Mouse (Mus musculus): Measurements from ENCODE around the gene Josd2.
A peak's percentile ranks its signal among the peaks of the same experiment; 100 is the strongest.

Gene Josd2

DNA sequence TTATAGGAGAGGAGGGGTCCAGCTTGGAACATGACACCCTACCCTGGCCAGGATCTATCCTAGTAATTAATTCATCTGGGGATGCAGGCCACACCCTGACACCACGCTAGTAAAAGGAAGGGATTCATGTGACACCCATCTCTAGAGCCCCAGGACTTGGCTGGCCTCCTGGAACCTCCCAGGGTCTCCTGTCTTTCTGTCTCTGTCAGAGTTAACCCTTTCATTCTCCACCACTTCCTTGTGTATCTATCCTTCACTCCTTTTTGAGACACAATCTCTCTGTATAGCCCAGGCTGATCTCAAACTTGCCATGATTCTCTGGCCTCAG is 4.7 kb downstream of the Josd2 start:
- no peak for DNase-seq (ENCODE audit: low spot score in 2 of 2)

DNA sequence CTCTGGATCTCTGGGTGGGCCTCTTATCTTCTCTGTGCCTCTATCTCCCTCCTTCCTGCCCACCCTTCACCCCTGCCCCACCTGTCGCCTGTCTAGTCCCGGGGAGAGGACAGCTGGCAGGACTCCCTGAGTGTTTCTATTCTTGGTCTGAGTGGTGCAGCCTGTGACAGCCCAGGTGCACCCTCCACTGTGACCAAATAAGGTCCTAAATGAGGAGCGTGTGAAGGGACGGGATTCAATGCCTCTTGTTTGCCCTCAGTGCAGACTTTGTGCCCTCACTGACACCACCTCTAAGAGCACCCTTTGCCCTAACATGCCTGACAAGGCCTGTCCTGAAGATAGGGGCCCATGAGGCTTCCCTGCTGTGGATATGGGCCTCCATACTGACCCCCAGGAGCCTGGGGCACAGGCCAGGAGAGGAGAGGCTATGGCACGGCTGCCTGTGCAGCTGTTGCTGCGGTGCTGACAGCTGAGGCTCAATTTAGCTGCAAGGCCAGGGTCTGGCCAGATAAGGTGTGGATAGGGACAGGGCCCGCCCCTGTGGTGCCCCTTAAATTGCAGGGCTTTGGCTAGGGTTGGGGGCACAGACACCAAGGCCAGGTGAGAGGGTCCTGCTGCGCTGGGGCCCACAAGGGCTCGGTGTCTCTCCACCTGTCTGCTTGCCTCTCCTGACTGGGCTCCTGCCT is 5.3 kb downstream of the Josd2 start:
- no peak for DNase-seq (ENCODE audit: low spot score in 2 of 2)

DNA sequence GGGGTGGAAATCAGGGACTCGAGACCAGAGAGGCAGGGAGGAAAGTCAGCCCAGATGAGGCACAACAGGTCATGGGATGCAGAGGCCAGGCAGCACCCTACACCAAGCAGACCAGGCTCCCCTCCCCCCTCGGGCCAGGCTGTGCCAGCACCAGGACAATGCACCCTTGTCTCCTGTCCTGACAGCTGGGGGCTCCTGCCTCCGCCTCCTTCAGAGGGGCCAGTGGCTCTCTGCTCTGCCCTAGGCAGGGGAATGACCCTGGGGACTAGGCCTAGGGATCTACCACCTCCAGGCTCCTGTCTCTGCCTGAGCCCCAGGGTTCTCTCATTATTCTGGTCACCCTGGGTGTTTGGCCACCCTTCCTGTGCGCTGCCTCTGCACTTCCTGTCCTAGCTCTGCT is 6.6 kb downstream of the Josd2 start:
- DNase-seq (ENCODE audit: low spot score in 2 of 2): peak; percentile 77 to 87

DNA sequence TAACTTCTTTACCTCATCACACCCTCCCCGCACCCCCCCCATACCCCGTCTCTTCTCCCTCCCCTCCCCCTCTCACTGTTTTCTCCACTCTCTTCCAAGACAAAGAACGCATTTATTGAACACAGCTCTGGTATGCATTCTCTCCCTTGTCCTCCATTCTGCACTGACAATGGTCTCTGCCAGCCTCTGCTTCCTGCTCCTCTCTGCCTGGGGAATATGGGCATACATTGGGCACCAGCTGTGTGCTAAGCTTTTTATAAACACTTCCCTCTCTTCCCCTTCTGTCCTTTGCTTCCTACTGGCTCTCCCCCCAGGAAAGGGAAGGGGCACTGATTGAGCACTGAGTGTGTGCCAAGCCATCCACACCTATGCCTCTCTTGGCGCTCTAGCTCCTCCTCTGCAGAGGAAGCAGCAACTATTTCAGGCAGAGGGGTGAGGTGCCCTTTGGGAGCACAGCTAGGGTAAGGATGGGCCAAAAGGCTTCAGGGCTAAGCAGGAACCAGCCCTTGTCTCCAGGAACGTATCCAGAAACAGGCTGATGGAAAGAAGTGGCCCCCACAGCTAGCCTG is 7.3 kb downstream of the Josd2 start:
- DNase-seq (ENCODE audit: low spot score in 2 of 2): no peak

DNA sequence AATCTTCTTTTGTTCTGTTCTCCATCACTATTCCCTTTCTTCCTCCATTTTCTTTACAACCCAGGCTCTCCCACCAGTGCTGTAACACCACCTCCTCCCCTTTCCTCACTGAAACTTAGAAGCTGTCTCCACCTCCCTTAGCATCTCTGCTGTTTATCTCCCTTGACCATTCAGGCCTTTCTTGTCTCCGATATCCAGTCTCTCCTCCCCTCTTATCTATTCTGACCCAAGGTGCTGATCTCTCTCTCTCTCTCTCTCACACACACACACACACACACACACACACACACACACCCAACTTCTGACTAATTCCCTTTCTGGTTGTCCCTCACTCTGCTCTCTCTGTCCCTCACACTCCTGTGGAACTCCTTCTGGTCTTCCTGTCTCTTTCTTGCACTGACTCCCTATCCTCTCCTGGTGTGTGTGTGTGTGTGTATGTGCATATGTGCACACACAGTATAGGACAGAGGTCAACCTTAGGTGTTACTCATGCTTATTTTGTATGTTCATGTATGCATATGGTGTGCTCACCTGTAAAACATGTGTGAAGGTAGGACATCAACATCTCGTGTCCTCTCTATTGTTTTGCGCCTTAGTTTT is 15.2 kb downstream of the Josd2 start:
- DNase-seq (ENCODE audit: low spot score in 2 of 2): no peak

DNA sequence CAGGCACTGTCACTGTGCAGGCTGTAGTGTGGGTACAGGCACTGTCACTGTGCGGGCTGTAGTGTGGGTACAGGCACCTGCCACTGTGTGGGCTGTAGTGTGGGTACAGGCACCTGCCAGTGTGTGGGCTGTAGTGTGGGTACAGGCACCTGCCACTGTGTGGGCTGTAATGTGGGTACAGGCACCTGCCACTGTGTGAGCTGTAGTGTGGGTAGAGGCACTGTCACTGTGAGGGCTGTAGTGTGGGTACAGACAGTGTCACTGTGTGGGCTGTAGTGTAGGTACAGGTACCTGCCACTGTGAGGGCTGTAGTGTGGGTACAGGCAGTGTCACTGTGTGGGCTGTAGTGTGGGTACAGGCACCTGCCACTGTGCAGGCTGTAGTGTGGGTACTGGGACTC is 16.3 kb downstream of the Josd2 start:
- no peak for DNase-seq (ENCODE audit: low spot score in 2 of 2)

DNA sequence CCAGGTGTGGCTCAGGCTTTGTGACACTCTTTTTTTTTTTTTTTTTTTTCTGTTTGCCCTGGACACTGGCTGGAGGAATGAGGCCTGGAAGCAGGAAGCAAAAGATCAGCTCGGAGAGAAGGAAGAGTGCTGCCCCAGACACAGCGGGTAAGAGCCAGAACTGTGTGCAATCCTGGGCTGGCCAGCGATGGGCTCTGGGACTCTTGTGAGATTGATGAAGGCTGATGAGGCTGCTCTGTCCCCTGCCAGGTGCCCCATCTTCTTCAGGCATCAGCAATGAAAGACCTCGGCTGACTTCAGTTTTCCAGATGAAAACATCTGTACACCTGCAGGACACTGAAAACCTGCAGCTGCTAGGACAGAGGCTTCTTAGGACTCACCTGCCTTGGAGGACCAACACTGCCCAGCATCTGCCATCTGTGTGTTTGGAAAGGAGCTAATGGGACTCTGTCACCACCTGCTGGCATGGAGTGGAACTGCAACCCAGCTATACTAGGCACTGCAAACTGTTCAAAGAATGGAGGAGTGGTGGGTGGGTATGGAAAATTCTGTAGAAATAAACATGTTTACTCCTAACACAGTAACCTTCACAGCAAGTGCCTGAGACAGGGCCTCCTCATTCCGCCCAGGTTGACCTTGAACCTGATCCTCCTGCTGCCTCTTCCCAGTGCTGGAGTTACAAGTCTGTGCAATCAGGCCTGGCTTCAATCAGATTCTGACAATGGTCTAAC is 17.2 kb downstream of the Josd2 start:
- DNase-seq (ENCODE audit: low spot score in 2 of 2): peak in 1 of 2 experiments; percentile 88

DNA sequence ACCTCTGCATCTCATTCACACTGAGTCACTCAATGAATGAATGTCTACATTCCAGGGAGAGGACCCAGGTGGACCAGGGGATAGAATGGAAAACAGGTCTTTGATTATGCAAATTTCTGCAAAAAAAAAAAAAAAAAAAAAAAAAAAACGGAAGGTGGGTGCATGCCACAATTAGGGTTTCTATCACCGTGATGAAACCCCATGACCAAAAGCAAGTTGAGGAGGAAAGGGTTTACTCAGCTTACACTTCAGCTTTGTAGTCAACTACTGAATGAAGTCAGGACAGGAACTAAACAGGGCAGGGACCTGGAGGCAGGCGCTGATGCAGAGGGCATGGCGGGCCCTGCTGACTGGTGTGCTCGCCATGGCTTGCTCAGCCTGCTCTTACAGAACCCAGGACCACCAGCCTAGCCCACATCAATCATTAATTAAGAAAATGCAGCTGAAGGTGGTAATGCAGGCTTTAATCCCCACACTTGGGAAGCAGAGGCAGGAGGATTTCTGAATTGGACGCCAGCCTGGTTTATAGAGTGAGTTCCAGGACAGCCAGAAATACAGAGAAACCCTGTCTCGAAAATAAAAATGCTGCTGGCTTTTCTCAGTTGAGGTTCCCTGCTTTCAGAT is 17.9 kb downstream of the Josd2 start:
- no peak for DNase-seq (ENCODE audit: low spot score in 2 of 2)

DNA sequence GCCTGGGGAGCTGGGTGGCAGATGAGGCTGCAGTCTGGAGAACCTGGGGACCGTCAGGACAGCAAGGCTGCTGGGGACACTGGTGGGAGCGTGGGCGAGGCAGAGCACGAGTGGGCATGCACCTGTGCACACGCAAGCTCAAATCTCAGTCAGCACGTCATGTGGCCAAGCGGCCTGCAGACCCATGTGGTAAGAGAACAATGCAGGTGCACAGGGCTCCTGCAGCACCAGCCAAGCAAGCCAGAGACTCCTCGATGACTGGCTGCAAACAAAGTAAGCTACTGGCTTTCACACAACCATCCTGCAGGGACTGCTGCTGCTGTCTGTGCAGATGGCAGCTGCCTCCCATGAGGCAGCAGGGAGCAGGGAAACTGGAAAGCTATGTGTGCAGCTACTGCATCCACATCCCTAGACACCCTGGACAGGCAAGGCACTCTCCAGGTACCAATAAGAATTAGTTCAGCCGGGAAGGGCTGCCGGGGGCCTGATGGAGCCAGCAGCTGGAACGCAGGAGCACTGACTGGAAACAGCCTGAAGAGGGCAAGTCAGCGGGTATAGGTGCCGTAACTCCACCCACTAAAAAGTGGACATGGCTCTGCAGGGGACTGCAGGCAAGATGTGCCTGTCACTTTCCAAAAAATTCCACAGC is 19.3 kb downstream of the Josd2 start:
- no peak for DNase-seq (ENCODE audit: low spot score in 2 of 2)

DNA sequence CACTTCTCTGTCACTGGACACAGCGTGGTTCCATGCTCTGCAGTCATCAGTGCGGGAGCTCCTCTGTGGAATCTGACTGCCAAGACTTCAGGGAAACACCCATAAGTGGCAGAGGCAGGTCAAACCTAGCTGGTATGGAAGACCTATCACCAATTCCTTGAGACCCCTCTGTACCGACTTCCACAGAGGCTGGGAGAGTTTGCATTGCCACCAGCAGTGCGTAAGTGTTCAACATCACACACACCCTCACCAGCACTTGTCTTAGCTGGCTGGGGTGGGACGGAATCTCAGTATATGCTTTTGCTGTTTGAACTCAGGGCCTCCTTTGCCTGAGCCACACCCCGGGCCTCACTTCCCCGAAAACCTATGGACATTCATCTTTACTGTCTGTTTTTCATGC is 20.2 kb downstream of the Josd2 start:
- no peak for DNase-seq (ENCODE audit: low spot score in 2 of 2)

DNA sequence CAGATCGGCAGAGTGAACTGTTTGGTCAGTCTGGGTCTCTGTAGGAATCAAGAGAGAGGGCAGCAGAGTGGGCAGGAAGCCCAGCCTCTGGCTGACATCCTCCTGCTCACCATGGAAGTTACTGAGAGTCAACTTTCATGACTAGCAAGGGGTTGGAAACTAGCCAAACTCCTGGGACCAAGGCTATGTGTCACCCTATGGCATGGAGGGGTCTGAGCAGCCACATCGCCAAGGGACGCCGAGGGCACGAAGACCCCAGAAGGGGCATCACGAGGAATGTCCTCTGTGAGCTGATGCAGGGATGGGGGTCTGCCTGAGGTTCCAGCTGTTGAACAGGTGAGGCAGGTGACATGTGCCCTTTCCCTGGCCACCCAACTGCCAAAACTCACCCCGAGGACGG is 20.8 kb downstream of the Josd2 start:
- DNase-seq (ENCODE audit: low spot score in 2 of 2): no peak

DNA sequence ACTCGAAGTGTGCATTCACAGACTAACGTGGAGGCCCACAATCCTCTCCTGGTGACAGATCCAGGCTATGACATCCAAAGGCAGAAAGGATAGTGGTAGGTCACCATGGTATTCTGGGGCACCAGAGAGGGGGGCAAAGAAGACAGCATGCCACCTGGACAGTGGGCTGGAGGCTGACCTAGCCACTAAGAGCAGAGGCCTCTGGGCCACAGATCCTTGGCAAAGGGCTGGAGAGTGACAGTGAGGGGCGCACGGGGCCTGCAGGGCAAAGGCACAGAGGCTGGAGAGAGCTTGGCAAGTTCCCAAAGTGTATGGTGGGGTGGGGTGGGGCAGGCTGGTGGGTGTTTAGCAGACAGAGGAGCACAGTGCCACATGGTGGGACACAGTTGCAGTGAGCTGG is 22.5 kb downstream of the Josd2 start:
- DNase-seq (ENCODE audit: low spot score in 2 of 2): no peak

DNA sequence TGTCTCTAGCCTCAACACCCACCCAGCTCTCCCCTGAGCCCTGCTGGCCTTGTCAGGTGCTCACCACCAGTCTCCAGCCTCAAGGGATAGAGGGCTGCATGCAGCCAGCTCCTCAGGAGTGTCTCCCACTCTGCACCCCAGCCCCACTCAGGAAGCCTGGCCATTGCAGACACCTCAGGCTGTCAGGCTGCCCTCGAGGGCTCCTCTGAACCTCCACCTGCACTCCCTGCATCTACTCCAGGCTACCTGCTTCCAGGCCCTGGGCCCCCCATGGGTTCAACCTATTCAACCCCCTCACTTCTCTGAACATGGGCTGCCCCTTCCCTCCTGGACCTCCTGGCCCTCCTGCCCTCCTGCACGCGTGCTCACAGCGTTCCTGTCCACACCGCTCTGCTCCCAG is 23.6 kb downstream of the Josd2 start:
- no peak for DNase-seq (ENCODE audit: low spot score in 2 of 2)

DNA sequence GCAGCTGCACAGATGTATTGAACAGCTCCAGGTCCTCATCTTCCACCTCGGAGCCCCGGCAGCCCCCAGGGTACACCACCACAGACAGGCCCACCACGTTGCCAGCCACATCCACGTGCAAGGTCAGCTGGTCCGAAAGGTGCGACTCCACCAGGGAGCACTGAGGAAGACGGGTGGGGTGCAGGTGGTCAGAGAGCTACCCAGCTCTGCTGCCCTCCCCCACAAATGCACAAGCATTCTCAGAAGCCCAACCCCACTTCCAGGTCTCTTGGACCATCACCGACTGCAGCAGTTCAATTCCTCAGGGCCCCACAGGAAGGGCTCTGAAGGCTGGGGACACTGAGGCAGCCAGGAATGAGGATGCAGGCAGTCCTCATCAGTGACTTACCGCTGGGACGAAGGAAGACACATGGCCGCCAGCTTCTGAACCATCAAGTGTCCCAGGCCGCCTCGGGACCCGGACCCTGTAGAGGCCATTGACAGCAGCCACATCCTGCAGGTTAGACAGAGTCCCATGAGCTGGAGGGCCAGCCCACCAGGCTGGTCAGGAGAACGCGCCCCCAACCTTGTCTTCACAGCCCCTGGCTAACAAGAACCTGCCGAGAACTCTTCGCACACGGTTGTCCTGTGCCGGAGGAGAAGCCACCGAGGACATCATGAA is 24.5 kb downstream of the Josd2 start:
- no peak for DNase-seq (ENCODE audit: low spot score in 2 of 2)

DNA sequence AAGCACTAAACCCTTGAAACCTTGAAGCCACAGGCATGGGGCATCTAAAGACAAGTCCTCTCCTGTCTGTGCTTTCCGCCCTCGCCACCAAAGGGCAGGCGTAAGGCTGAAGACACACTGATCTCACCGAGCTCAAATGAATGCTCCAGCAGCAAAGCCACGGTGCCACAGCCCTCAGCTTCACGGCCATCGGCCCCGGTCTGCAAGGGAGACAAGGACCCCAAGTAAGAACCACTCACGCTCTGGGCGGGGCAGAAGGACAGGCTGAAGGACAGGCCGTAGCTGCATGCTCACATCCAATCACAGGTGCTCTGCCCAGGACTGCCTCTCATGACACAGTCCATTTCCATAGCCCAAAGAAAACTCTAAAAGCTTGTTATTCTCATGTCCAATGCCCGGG is 26.9 kb downstream of the Josd2 start:
- DNase-seq (ENCODE audit: low spot score in 2 of 2): no peak

DNA sequence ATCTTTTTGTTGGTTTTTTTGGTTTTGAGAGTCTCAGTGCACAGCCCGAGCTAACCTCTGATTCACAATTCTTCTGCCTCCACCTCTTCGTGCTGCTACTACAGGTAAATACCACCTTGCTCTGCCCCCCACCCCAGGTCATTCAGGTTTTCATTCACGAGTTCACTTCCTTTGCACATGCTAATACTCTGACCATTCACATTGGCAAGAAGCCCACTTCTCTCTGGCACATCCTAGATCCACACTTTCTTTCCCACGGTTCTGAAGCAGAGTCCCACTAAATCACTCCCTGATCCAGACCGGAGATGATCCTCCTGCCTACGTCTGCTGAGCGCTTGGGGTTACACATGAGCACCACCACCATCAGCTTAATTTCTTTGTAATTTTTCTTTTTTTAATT is 27.3 kb downstream of the Josd2 start:
- DNase-seq (ENCODE audit: low spot score in 2 of 2): no peak

DNA sequence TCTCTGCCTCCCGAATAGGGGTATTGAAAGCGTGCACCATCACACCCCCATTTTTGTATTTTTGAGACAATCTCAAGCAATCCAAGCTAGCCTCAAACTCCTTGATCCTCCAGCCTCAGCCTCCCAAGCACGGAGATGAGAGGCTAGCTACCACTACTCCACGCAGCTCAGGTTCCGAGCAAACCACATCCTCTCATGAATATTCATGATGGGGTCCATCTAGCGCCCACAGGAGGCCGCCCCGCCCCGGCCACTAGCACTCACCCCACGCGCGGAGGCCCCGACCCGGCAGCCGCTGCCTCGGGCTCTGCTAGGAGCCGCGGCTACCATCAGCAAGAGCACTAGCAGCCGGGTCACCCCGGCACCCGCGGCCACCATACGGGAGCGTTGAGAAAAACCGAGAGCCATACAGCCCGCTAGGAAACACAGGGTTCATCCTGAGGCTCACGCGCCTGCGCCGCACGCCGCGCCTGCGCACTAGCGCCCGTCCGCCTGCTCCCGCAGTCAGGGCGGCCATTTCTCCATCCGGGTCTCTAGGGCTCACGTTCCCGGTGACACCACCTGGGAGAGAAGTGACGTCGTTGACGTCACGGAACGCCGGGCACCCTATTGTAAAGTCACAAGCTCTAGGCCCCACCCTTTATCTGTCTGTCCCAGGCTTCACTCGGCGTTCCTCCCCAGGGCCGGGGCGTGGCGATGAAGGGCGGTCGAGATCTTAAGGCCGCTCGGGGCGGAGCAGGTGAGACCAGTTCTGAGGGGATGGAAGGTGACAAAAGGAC is 28.4 kb downstream of the Josd2 start, which contains the start of the genes Emc10 and Fam71e1:
TSS of gene Emc10 (minus strand) at position 538 of the 779 bp plus-strand sequence.
TSS of gene Fam71e1 (plus strand) at position 590 of the 779 bp plus-strand sequence.
- peak; percentile 96 to 99 for DNase-seq (ENCODE audit: low spot score in 2 of 2)

DNA sequence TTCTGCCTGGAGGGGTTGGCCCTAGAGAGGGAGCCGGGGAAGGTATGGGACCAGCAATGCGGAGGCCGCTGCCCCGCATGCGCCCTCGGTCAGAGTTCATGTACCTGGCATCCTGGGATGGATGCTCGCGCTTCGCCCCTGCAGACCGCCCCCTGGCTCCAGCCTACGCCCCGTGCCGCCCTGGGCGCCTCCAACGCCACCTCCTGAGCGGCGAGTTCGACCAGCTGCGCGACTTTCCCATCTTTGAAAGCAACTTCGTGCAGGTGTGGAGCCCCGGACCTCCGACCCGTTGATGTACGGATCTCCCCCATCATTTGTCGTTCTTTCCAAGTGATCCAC is 29.0 kb downstream of the Josd2 start:
- DNase-seq (ENCODE audit: low spot score in 2 of 2): no peak

DNA sequence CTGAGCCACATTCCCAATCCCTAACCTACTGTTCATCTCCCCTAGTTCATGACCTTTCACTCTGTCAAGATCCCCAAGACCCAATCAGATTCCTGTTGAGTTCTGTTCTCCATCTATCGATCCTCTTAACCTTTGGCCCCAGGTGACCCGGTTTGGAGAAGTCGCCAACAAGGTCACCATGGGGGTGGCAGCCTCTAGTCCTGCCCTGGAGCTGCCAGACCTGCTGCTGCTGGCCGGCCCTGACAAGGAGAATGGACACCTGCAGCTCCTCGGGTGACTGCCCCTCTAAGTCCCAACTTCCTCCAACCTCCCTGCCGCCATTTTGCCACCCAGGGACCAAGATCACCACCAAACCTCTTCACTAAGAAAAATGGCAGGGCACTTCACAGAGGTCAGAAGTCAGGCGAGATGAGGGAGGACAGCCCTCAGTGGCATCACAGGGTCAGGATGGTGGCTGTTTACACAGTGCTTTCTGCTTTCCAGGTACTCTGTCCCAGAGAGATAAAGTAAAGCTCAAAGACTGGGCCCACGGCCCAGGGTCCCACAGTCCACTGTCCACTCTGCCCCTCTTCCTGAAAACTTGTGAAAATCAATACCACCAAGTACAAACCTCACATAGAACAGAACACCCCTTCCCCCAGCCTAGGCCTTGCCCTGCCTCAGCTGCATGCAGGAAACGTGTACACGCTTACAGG is 29.7 kb downstream of the Josd2 start:
- no peak for DNase-seq (ENCODE audit: low spot score in 2 of 2)

DNA sequence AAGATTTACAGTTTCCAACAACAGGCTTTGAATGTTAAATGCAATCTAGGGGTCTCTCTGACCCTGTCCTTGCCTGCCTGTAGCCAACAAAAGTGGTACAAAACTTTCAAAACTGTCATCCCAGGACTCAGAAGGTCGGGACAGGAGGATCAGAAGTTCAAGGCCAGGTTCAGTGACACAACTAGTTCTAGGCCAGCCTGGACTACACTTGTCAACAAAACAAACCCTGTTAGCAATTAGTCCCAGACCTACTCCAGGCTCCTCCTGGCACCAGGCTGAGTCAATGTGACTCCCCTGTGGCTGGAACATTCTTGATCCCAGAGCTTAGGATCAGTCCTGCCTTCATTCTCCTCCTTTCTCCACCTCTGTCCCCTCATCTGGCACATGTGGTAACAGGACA is 31.1 kb downstream of the Josd2 start:
- DNase-seq (ENCODE audit: low spot score in 2 of 2): no peak
